Mouse (Mus musculus) hindbrain, embryonic 14.5 days (tissue): ENCODE results near the gene Mrpl53. TPM values are rescaled to one million over a fixed set of nuclear protein-coding genes. Genes with fewer than 3 reads are reported as not detected.
A peak's percentile ranks its signal among the peaks of the same experiment; 100 is the strongest.

Experiments
- ATAC-seq: fragments of 200-750 bp; cut with Nextera tagmentation; 2 replicates; pipeline ENCODE4 v1.8.0; 2017; ENCODE audit warnings: moderate number of reproducible peaks, mild to moderate bottlenecking, moderate TSS enrichment, moderate library complexity; ENCODE audit not compliant: low FRiP score
- DNase-seq: peaks from one replicate; pipeline ENCODE4 v3.0.0-alpha.2; 2015; ENCODE audit warnings: low spot score
- H3K27ac ChIP-seq: fragments of 300-500 bp; sonication (generic); 2 replicates; pipeline ENCODE4 v1.5.1; 2014; ENCODE audit warnings: mild to moderate bottlenecking, moderate library complexity
- H3K27me3 ChIP-seq: fragments of 300-500 bp; sonication (generic); 2 replicates; pipeline ENCODE4 v1.6.1; 2014; ENCODE audit warnings: mild to moderate bottlenecking, low read length, mixed read lengths; ENCODE audit not compliant: control insufficient read depth, insufficient read depth
- H3K36me3 ChIP-seq: fragments of 300-500 bp; sonication (generic); replicated peaks from 2 replicates; pipeline ENCODE4 v1.6.1; 2014; ENCODE audit not compliant: control insufficient read depth, insufficient read depth
- H3K4me1 ChIP-seq: fragments of 300-500 bp; sonication (generic); replicated peaks from 2 replicates; pipeline ENCODE4 v1.6.1; 2014; ENCODE audit warnings: antibody characterized with exemption, low read length, mixed read lengths; ENCODE audit not compliant: control insufficient read depth, insufficient read depth
- H3K4me2 ChIP-seq: fragments of 300-500 bp; sonication (generic); replicated peaks from 2 replicates; pipeline ENCODE4 v1.6.1; 2014; ENCODE audit warnings: mild to moderate bottlenecking, moderate library complexity
- H3K4me3 ChIP-seq: fragments of 300-500 bp; sonication (generic); replicated peaks from 2 replicates; pipeline ENCODE4 v1.5.1; 2014; ENCODE audit warnings: mild to moderate bottlenecking, low read length
- H3K9ac ChIP-seq: fragments of 300-500 bp; sonication (generic); 2 replicates; pipeline ENCODE4 v1.6.1; 2014
- H3K9me3 ChIP-seq: fragments of 300-500 bp; sonication (generic); 2 replicates; pipeline ENCODE4 v1.6.1; 2016; ENCODE audit warnings: low read length; ENCODE audit not compliant: control insufficient read depth
- WGBS: fragments of 180-500 bp; shearing (Covaris S2); extraction: QIAGEN DNeasy Blood & Tissue Kit; methylation state at CpG from one replicate; pipeline ENCODE4 v1.1.7; 2014; 5-methylcytosine and 5-hydroxymethylcytosine counted together
- polyA plus RNA-seq: library from polyadenylated mRNA; unstranded; fragments of >200 nt; fragmentation: Nextera tagmentation; extraction: Ambion mirVana; gene quantifications from 2 replicates; pipeline ENCODE4 v1.2.1, GENCODE M21; 2014

Gene Mrpl53
- polyA plus RNA-seq, 1 experiment from 2014 or later, result 129 TPM

DNA sequence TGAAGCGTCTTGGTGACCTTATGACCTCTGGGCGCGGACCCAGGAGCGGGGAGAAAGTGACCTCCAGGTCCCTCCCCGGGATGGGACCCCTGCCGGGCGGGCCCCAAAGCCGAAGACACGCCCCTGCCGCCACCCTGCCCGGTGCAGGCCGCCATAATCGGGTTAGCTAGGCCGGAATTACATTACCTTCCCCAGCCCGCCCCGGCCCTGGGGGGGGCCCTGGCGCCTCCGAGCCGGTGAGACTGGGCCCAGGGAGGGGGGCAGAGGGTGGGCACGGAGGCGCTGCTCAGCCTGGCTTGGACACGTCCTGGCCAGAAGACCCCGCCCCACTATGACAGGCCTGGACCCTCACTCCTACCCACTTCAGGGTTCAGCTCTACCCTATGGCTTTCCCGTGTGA lies 37.6 kb upstream of the Mrpl53 start:
- H3K4me1 ChIP-seq, result 0 out of 2 replicates have a peak, but pooled peaks cover 12% of the 10 kb centered on the region
- no peak for ATAC-seq
- 0% methylated on average over 22 of the region's 24 CpGs for WGBS

GRCm38 (mm10) chr6:83074979-83075378 lies 33.9 kb upstream of the Mrpl53 start:
- Histone ChIP-seq H3K9me3 (no peaks in the 10 kb centered on the region), H3K4me2 (no peak overlapping the region), H3K4me3 (no peak overlapping the region), H3K4me1 (peaks cover 19% of the 10 kb centered on the region), H3K27ac (no peak overlapping the region), H3K9ac (no peak overlapping the region), H3K36me3 (0 out of 2 replicates have a peak, but pooled peaks cover 3% of the 10 kb centered on the region), H3K27me3 (peaks cover 69% of the 10 kb centered on the region)
- WGBS, result 19% methylated on average over 2 of the region's 2 CpGs
- no peak for ATAC-seq
- DNase-seq, result no peak

More for the DNA sequence above, 37.6 kb upstream of the Mrpl53 start:
- H3K27me3 ChIP-seq, result peaks cover 99% of the 10 kb centered on the region
- no peaks in the 10 kb centered on the region for H3K36me3 ChIP-seq
- no peak overlapping the region for H3K4me2 ChIP-seq
- no peak overlapping the region; the same call in 1 of the 2 replicates for H3K4me3 ChIP-seq
- DNase-seq, result no peak
- H3K27ac ChIP-seq, result no peak overlapping the region
- no peaks in the 10 kb centered on the region for H3K9me3 ChIP-seq
- H3K9ac ChIP-seq, result no peak overlapping the region

- peaks cover 53% of the 10 kb centered on the region for H3K27me3 ChIP-seq
- peak; percentile 83 for ATAC-seq
- peak within 1 kb of the TSS; percentile 77 for H3K4me3 ChIP-seq
- peaks cover 14% of the 10 kb centered on the region for H3K4me1 ChIP-seq
- under 1% methylated on average over 53 of the region's 54 CpGs for WGBS
- DNase-seq, result no peak
- H3K9me3 ChIP-seq, result no peaks in the 10 kb centered on the region
- H3K4me2 ChIP-seq, result peak within 1 kb of the TSS; percentile 98
- H3K36me3 ChIP-seq, result peaks cover 20% of the 10 kb centered on the region; the same call in 1 of the 2 replicates
- H3K9ac ChIP-seq, result peak within 1 kb of the TSS; percentile 87
- peak within 1 kb of the TSS; percentile 95 for H3K27ac ChIP-seq
These were observed 31.1 kb upstream of the Mrpl53 start, which contains the start of gene Pcgf1 for GRCm38 (mm10) chr6:83077630-83078323. TSS of gene Pcgf1 (plus strand) at chr6:83077869.

GRCm38 (mm10) chr6:83078324-83078858 lies 30.4 kb upstream of the Mrpl53 start:
- Histone ChIP-seq H3K9me3 (no peaks in the 10 kb centered on the region), H3K4me2 (peak overlapping the region; percentile 98), H3K4me1 (peaks cover 14% of the 10 kb centered on the region), H3K27ac (peak overlapping the region; percentile 95), H3K9ac (peak overlapping the region; percentile 87), H3K36me3 (peaks cover 20% of the 10 kb centered on the region; the same call in 1 of the 2 replicates), H3K27me3 (peaks cover 53% of the 10 kb centered on the region), H3K4me3 (peak overlapping the region; percentile 77)
- peak; percentile 94 for ATAC-seq
- under 1% methylated on average over 46 of the region's 46 CpGs for WGBS
- peak; percentile 100 for DNase-seq

DNA sequence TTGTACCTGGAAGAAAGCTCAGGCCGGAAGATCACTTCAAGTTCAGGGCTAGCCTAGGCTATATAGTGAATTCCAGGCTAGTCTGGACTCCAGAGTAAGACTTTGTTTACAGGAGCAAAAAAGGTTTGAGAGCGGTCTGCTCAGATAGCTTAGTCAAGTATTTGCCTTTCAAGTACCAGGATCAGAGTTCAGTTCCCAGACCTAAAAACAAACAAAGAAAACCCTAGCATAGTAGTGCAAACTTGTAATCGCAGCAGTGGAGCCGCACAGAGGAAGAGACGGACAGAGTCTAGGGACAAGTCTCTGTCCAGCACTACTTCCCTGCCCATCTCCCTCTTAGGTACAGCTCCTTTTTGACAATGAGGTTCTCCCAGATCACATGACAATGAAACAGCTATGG lies 28.6 kb upstream of the Mrpl53 start:
- Histone ChIP-seq H3K27ac (no peak overlapping the region), H3K4me2 (no peak overlapping the region), H3K9me3 (no peaks in the 10 kb centered on the region), H3K9ac (no peak overlapping the region), H3K36me3 (peaks cover 20% of the 10 kb centered on the region; the same call in 1 of the 2 replicates), H3K4me3 (no peak overlapping the region), H3K4me1 (peaks cover 14% of the 10 kb centered on the region), H3K27me3 (peaks cover 53% of the 10 kb centered on the region)
- ATAC-seq (no peak), DNase-seq (no peak)
- 94% methylated on average over 5 of the region's 5 CpGs for WGBS

DNA sequence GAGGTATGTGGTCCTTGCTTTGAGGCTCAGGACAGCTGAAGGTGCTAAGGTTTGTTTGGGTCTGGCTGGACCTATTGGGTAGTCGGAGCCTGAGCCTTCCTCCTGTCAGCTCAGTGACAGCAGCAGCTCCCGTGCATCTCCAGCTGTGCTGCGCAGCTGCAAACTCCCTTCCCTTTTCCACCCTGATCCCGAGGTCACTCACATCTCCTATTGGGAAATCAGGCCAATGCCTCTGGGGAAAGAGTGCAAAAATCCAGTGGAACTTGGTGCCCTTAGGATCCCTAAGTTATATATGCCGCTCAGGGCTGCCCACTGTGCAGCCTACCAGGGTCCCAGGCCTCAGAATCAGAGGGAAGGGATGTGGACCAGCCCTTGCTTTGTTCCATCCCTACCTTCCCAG lies 25.3 kb upstream of the Mrpl53 start:
- no peaks in the 10 kb centered on the region for H3K9me3 ChIP-seq
- peaks cover 20% of the 10 kb centered on the region; the same call in 1 of the 2 replicates for H3K36me3 ChIP-seq
- no peak overlapping the region for H3K27ac ChIP-seq
- 14% methylated on average over 5 of the region's 5 CpGs for WGBS
- H3K4me3 ChIP-seq, result no peak overlapping the region
- H3K9ac ChIP-seq, result no peak overlapping the region
- peaks cover 66% of the 10 kb centered on the region for H3K27me3 ChIP-seq
- H3K4me2 ChIP-seq, result no peak overlapping the region
- ATAC-seq, result no peak
- no peak for DNase-seq
- peaks cover 10% of the 10 kb centered on the region for H3K4me1 ChIP-seq

- Histone ChIP-seq H3K4me2 (no peak overlapping the region), H3K4me3 (no peak overlapping the region), H3K27ac (no peak overlapping the region), H3K4me1 (peaks cover 2% of the 10 kb centered on the region; the same call in 1 of the 2 replicates), H3K27me3 (peaks cover 74% of the 10 kb centered on the region), H3K9ac (no peak overlapping the region), H3K9me3 (no peaks in the 10 kb centered on the region), H3K36me3 (peaks cover 20% of the 10 kb centered on the region; the same call in 1 of the 2 replicates)
- DNase-seq (no peak), ATAC-seq (no peak)
- 4% methylated on average over 6 of the region's 6 CpGs for WGBS
These were observed 24.4 kb upstream of the Mrpl53 start for GRCm38 (mm10) chr6:83084477-83084876.

DNA sequence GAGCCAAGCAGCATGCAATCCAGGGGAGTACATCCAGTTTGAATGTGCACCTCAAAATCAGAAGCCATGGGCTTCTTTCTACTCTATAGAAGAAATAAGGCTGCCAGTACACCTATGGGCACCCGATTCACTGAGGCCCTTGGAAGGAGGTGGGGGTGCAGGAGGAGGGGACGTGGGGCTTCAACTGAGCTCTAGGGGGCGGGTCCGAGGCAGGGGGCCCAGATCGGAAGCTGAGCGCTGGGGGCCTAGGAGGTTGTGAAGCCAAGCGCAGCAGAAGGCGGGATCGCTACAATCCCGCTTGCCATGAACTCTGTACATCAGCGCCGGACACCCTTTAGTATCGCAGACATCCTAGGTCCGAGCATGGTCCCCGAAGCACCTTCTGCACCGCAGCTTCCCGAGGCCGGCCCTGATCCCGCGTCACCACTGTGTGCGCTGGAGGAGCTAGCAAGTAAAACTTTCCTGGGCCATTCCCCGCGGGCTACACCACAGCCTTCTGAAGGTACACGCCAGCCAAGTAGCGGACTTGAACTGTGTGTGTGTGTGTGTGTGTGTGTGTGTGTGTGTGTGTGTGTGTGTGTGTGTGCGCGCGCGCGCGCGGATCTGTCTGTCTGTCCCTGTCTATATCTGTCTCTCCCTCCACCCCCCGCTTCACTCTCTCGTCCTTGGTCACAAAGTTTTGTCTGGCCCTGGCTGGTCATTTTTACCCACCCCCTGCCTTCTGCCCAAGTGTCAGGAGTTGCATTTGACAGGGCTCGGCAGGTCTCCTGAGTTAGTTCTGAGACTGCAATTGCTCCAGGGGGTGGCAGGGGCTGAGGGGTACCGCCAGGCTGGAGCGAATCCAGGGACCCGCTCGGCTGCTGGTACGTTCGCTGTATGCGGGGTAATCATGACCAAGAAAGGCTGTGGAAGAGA lies 22.5 kb upstream of the Mrpl53 start, which contains the start of gene Lbx2:
Lbx2 (plus strand) TSS at position 247 of the 915 bp plus-strand sequence.
- H3K27ac ChIP-seq, result no peak within 1 kb of the TSS
- H3K36me3 ChIP-seq, result peaks cover 10% of the 10 kb centered on the region; the same call in 1 of the 2 replicates
- no peaks in the 10 kb centered on the region for H3K4me1 ChIP-seq
- WGBS, result 4% methylated on average over 42 of the region's 42 CpGs
- no peak within 1 kb of the TSS for H3K9ac ChIP-seq
- peaks cover 91% of the 10 kb centered on the region for H3K27me3 ChIP-seq
- H3K4me3 ChIP-seq, result no peak within 1 kb of the TSS
- H3K9me3 ChIP-seq, result no peaks in the 10 kb centered on the region
- peak within 1 kb of the TSS; percentile 31; the same call in 1 of the 2 replicates for H3K4me2 ChIP-seq
- DNase-seq (no peak), ATAC-seq (no peak)
